Mouse (Mus musculus) forebrain, postnatal 0 days (tissue): ENCODE measurements around the gene Iqcd. TPM values are rescaled to one million over a fixed set of nuclear protein-coding genes. Genes with fewer than 3 reads are reported as not detected.

Experiments
- ATAC-seq: fragments of 200-750 bp; cut with Nextera tagmentation; 2 replicates; pipeline ENCODE4 v1.8.0; 2017; ENCODE audit warnings: mild to moderate bottlenecking, moderate library complexity
- DNase-seq: peaks from one replicate; pipeline ENCODE4 v3.0.0-alpha.2; 2015
- H3K27ac ChIP-seq: fragments of 300-500 bp; sonication (generic); 2 replicates; pipeline ENCODE4 v1.5.1; 2014; ENCODE audit warnings: low read depth, mild to moderate bottlenecking, antibody characterized with exemption, low read length, moderate library complexity, mixed read lengths
- H3K27me3 ChIP-seq: fragments of 300-500 bp; sonication (generic); 2 replicates; pipeline ENCODE4 v1.6.1; 2014; ENCODE audit warnings: mild to moderate bottlenecking, low read length, mixed read lengths; ENCODE audit not compliant: insufficient read depth
- H3K36me3 ChIP-seq: fragments of 300-500 bp; sonication (generic); 2 replicates; pipeline ENCODE4 v1.6.1; 2014; ENCODE audit warnings: mild to moderate bottlenecking, moderate library complexity; ENCODE audit not compliant: insufficient read depth
- H3K4me1 ChIP-seq: fragments of 300-500 bp; sonication (generic); 2 replicates; pipeline ENCODE4 v1.6.1; 2014; ENCODE audit warnings: antibody characterized with exemption; ENCODE audit not compliant: insufficient read depth
- H3K4me2 ChIP-seq: fragments of 300-500 bp; sonication (generic); 2 replicates; pipeline ENCODE4 v1.6.1; 2014; ENCODE audit warnings: low read depth, mild to moderate bottlenecking, moderate library complexity
- H3K4me3 ChIP-seq: fragments of 300-500 bp; sonication (generic); 2 replicates; pipeline ENCODE4 v1.5.1; 2014; ENCODE audit warnings: low read depth, low read length, mixed read lengths
- H3K9ac ChIP-seq: fragments of 300-500 bp; sonication (generic); 2 replicates; pipeline ENCODE4 v1.6.1; 2014; ENCODE audit warnings: mild to moderate bottlenecking
- H3K9me3 ChIP-seq: fragments of 300-500 bp; sonication (generic); 2 replicates; pipeline ENCODE4 v1.6.1; 2016; ENCODE audit warnings: low read length
- CTCF ChIP-seq: sonication (generic); IDR thresholded peaks from 2 replicates; pipeline ENCODE4 v1.5.1; 2016; ENCODE audit warnings: antibody characterized with exemption, control low read depth, low read depth
- WGBS: fragments of 180-500 bp; shearing (Covaris S2); extraction: QIAGEN DNeasy Blood & Tissue Kit; methylation state at CpG from one replicate; pipeline ENCODE4 v1.1.7; 2014; 5-methylcytosine and 5-hydroxymethylcytosine counted together
- polyA plus RNA-seq: library from polyadenylated mRNA; unstranded; fragments of >200 nt; fragmentation: Nextera tagmentation; extraction: Ambion mirVana; gene quantifications from 2 replicates; pipeline ENCODE4 v1.2.1, GENCODE M21; 2015
- total RNA-seq: library from RNA; depleted of rRNA; stranded (reverse); fragments of >200 nt; gene quantifications from 2 replicates; pipeline ENCODE4 v1.2.3, GENCODE M21; 2014

Iqcd gene
- total and polyA plus RNA-seq, 2 experiments from 2014 or later: 1.8 to 2.0 TPM

DNA sequence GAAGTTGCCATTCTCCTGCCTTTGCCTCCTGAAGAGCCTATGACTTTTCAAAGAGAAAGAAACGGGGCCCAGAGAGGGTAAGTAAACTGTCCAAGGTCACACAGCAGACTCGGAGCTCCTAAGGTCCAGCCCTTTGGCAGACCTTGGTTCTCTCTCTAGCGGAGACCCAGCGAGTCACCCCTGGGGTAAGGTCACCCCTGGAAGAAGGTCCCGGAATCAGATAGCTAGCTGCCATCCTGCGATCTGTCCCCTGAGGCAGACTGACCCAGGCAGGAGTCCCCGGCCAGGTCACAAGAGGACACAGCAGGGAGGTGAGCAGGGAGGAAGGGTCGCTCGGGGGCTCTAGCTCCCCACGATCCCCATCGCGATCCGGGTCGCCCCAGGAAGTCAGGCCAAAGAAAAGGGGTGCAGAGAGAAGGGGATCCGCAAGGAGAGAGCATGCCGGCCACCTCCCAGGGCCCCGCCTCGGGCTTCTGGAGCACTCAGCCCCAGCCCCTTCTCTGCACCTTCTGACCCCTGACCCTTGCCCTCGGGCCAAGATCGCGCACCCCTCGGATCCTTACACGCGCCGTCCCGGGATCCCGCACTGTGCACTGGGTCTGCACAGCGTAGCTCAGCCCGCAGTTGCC is 762 bp upstream of the Iqcd start:
- H3K27ac ChIP-seq: peak overlapping the region; percentile 80
- DNase-seq (no peak), ATAC-seq (no peak)
- H3K4me1 ChIP-seq: peaks cover 15% of the 10 kb centered on the region
- WGBS: 4% methylated on average over 26 of the region's 29 CpGs
- H3K36me3 ChIP-seq: peaks cover 9% of the 10 kb centered on the region; the same call in 1 of the 2 replicates
- peak overlapping the region; percentile 67 for H3K9ac ChIP-seq
- peak overlapping the region; percentile 93 for H3K4me2 ChIP-seq
- no peaks in the 10 kb centered on the region for H3K27me3 ChIP-seq
- no peaks in the 10 kb centered on the region for H3K9me3 ChIP-seq
- peak overlapping the region; percentile 71 for H3K4me3 ChIP-seq
- TF ChIP-seq CTCF: no peak

DNA sequence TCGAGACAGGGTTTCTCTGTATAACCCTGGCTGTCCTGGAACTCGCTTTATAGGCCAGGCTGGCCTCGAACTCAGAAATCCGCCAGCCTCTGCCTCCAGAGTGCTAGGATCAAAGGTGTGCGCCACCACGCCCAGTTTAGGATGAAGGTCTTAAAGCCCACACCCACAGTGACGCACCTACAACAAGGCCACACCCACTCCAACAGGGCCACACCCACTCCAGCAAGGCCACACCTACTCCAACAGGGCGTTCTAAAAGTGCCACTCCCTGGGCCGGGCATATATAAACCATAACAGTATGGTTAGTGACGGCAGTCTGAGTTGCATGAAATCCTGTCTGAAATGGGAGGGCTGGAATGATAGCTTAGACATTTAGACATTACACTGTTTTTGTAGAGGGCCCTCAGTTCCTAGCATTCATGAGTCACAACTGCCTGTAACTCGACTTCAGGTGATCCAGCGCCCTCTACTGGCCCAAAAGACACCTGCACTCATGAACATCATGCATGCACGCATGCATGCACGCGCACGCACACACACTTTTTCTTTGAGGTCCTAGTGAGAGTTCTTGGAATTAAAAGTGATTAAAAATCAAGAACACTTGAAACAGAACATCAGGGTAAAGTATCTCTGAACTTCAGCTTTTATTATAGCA is 1.7 kb downstream of the Iqcd start:
- peak; percentile 56 for TF ChIP-seq CTCF
- Histone ChIP-seq H3K27ac (no peak overlapping the region), H3K9me3 (no peaks in the 10 kb centered on the region), H3K27me3 (no peaks in the 10 kb centered on the region), H3K9ac (no peak overlapping the region), H3K4me2 (no peak overlapping the region), H3K4me3 (no peak overlapping the region), H3K4me1 (peaks cover 15% of the 10 kb centered on the region), H3K36me3 (no peaks in the 10 kb centered on the region)
- ATAC-seq: no peak
- 76% methylated on average over 16 of the region's 16 CpGs for WGBS
- no peak for DNase-seq

GRCm38 (mm10) chr5:120592141-120592540 is 3.3 kb downstream of the Iqcd start:
- Histone ChIP-seq H3K4me1 (peaks cover 11% of the 10 kb centered on the region; the same call in 1 of the 2 replicates), H3K4me2 (no peak overlapping the region), H3K27ac (no peak overlapping the region), H3K4me3 (no peak overlapping the region), H3K9me3 (no peaks in the 10 kb centered on the region), H3K36me3 (no peaks in the 10 kb centered on the region), H3K27me3 (no peaks in the 10 kb centered on the region), H3K9ac (no peak overlapping the region)
- no peak for ATAC-seq
- peak; percentile 54 for TF ChIP-seq CTCF
- WGBS: 78% methylated on average over 7 of the region's 7 CpGs
- DNase-seq: no peak

- H3K4me3 ChIP-seq: no peak overlapping the region
- no peaks in the 10 kb centered on the region for H3K4me1 ChIP-seq
- no peak overlapping the region for H3K9ac ChIP-seq
- H3K4me2 ChIP-seq: no peak overlapping the region
- DNase-seq (no peak), ATAC-seq (no peak)
- H3K27ac ChIP-seq: no peak overlapping the region
- no peaks in the 10 kb centered on the region for H3K27me3 ChIP-seq
- H3K9me3 ChIP-seq: no peaks in the 10 kb centered on the region
- H3K36me3 ChIP-seq: no peaks in the 10 kb centered on the region
- no peak for TF ChIP-seq CTCF
- WGBS: 85% methylated on average over 6 of the region's 6 CpGs
These were observed 5.7 kb downstream of the Iqcd start for GRCm38 (mm10) chr5:120594485-120594884.

- no peak overlapping the region for H3K4me2 ChIP-seq
- no peak overlapping the region for H3K27ac ChIP-seq
- H3K4me3 ChIP-seq: no peak overlapping the region
- H3K36me3 ChIP-seq: no peaks in the 10 kb centered on the region
- no peak for DNase-seq
- no peaks in the 10 kb centered on the region for H3K9me3 ChIP-seq
- H3K27me3 ChIP-seq: no peaks in the 10 kb centered on the region
- no peak for TF ChIP-seq CTCF
- H3K9ac ChIP-seq: no peak overlapping the region
- 95% methylated on average over 6 of the region's 6 CpGs for WGBS
- H3K4me1 ChIP-seq: no peaks in the 10 kb centered on the region
- ATAC-seq: no peak
These were observed 10.8 kb downstream of the Iqcd start for GRCm38 (mm10) chr5:120599625-120600024.

GRCm38 (mm10) chr5:120600946-120601668 is 12.3 kb downstream of the Iqcd start:
- H3K4me2 ChIP-seq: no peak overlapping the region
- H3K9ac ChIP-seq: no peak overlapping the region
- H3K27me3 ChIP-seq: no peaks in the 10 kb centered on the region
- no peak overlapping the region for H3K27ac ChIP-seq
- H3K4me3 ChIP-seq: no peak overlapping the region
- no peaks in the 10 kb centered on the region for H3K36me3 ChIP-seq
- peak; percentile 60 for TF ChIP-seq CTCF
- DNase-seq (no peak), ATAC-seq (no peak)
- 63% methylated on average over 11 of the region's 11 CpGs for WGBS
- H3K9me3 ChIP-seq: no peaks in the 10 kb centered on the region
- H3K4me1 ChIP-seq: no peaks in the 10 kb centered on the region

- Histone ChIP-seq H3K27me3 (no peaks in the 10 kb centered on the region), H3K27ac (no peak overlapping the region), H3K4me1 (no peaks in the 10 kb centered on the region), H3K4me3 (no peak overlapping the region), H3K9ac (no peak overlapping the region), H3K36me3 (no peaks in the 10 kb centered on the region), H3K4me2 (no peak overlapping the region), H3K9me3 (no peaks in the 10 kb centered on the region)
- ATAC-seq (no peak), DNase-seq (no peak)
- TF ChIP-seq CTCF: no peak
- 94% methylated on average over 12 of the region's 12 CpGs for WGBS
These were observed 13.4 kb downstream of the Iqcd start for GRCm38 (mm10) chr5:120602210-120602609.
